Mouse (Mus musculus): ENCODE data around the gene Fndc1.

DNA sequence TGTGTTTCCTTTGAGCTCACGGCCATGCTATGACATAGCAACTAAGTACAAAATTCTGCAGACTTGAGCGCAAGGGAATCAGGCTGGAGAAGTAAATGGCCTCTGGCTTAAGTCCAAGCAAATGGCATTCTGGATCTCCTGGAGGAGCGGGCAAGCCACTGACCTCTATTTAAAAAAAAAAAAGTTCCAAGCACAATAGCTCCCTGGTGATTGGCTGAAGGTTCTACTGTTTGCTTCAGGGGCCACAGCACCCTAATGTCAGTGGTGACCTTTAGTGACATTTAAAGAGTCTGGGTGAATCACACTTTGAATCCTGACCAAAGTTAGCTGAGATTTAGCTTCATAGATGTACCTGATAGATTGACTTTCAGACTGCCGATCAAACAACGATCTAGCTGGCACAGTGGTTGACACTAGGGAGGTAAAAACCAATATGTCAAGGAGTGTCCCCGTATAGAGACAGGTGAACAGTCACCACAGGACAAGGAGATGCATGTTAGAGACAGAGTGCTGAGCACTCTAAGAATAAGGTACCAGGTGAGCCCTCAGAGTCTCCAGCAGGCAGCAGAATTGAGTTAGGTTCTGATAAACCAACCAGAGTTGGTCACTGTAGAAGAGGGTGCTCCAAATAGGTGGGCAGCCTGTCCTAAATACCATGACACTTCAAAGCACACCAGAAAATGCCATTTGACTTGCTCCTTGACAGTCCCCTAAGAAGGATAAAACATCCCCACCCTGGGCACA is 43.9 kb upstream of the Fndc1 start:
- TF ChIP-seq CTCF (conservative IDR thresholded peaks at IDR 0.05; ENCODE audit: low read length) (no peak), NANOG (IDR thresholded peaks at IDR 0.05; ENCODE audit: borderline replicate concordance, low read length) (no peak)
